Mouse (Mus musculus): ENCODE measurements at regions not wholly inside any gene's neighbourhood (a gene's known extent, or its start where the extent isn't known, plus 50 kb on each side); places are given as distances from the start of the nearest gene placed in this dataset.

GRCm38 (mm10) chr12:27593436-27593835, 251.1 kb upstream of the Sox11 start:
- no peak for DNase-seq

GRCm38 (mm10) chr12:27576109-27576700, 233.8 kb upstream of the Sox11 start:
- DNase-seq: no peak

- no peak for DNase-seq
These were observed 233.3 kb upstream of the Sox11 start for GRCm38 (mm10) chr12:27575629-27576028.

GRCm38 (mm10) chr12:27567250-27567649, 224.9 kb upstream of the Sox11 start:
- no peak for DNase-seq

GRCm38 (mm10) chr12:27565965-27566507, 223.7 kb upstream of the Sox11 start:
- DNase-seq: no peak

- DNase-seq: no peak
These were observed 222.4 kb upstream of the Sox11 start for GRCm38 (mm10) chr12:27564641-27565306.

GRCm38 (mm10) chr12:27563900-27564299, 221.5 kb upstream of the Sox11 start:
- no peak for DNase-seq

GRCm38 (mm10) chr12:27552809-27553208, 210.4 kb upstream of the Sox11 start:
- no peak for DNase-seq

GRCm38 (mm10) chr12:27538210-27538609, 195.8 kb upstream of the Sox11 start:
- DNase-seq: no peak

GRCm38 (mm10) chr12:27537507-27537906, 195.1 kb upstream of the Sox11 start:
- no peak for DNase-seq

- DNase-seq: no peak
These were observed 194.6 kb upstream of the Sox11 start for GRCm38 (mm10) chr12:27537017-27537416.

- DNase-seq: no peak
These were observed 183.2 kb upstream of the Sox11 start for GRCm38 (mm10) chr12:27525604-27526003.

- no peak for DNase-seq
These were observed 170.9 kb upstream of the Sox11 start for GRCm38 (mm10) chr12:27513253-27513652.

- no peak for DNase-seq
These were observed 165.8 kb upstream of the Sox11 start for GRCm38 (mm10) chr12:27508226-27508560.

GRCm38 (mm10) chr12:27507523-27508225, 165.3 kb upstream of the Sox11 start:
- DNase-seq: peak; percentile 50

- no peak for DNase-seq
These were observed 160.5 kb upstream of the Sox11 start for GRCm38 (mm10) chr12:27502716-27503486.

GRCm38 (mm10) chr12:27500516-27500915, 158.1 kb upstream of the Sox11 start:
- no peak for DNase-seq

GRCm38 (mm10) chr12:27499276-27499675, 156.9 kb upstream of the Sox11 start:
- no peak for DNase-seq

- DNase-seq: no peak
These were observed 154.6 kb upstream of the Sox11 start for GRCm38 (mm10) chr12:27496826-27497557.

- no peak for DNase-seq
These were observed 149.9 kb upstream of the Sox11 start for GRCm38 (mm10) chr12:27492270-27492669.

- DNase-seq: no peak
These were observed 138.9 kb upstream of the Sox11 start for GRCm38 (mm10) chr12:27481230-27481629.

- no peak for DNase-seq
These were observed 137.2 kb upstream of the Sox11 start for GRCm38 (mm10) chr12:27479601-27480001.

GRCm38 (mm10) chr12:27474631-27475030, 132.3 kb upstream of the Sox11 start:
- DNase-seq: no peak

Measured in kidney, adult 18-20 months (tissue).